ENCODE assay signal across 10 mouse cellular contexts in the genomic region with DNA sequence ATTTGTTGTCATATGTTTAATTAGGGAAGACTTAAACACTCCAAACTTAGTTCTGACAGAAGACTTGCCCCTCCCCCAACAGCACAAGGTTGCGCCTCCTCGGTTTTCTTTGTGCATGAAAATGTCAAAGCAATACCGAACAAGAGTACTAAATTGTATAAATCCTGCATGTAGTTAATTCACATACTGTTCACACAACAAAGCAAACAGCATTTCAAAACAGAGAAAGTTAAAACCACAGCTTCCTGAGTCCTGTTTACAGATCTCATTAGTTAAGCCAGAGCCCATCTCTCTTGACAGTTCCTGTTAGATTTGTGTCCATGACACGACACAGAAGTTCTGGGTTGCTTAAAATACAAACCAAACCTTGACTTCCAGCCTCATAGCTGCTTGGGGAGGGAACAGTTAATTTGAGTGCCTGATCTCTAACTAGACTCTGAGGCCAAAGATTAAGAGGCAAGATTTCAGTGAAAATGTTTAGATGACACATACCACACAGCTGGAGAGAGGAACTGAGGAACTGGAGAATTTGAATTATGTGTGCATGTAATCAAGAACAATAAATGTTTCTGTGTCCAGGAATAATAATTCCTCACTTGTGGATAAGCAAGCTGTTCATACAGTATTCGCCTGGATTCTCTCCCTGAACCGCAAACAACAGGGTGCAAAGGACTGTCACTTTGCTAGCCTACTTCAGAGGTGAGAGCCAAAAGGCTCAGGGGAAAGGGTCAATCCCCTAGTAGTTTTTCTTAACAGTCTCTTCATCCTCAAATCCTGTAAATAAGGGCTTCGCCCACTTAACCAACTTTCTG.
DNase-seq lines count a peak whose midpoint lies in the region; ATAC-seq lines count a peak whose summit lies in the region.
"Had no signal": no experiment of that assay in that cellular context is flagged by ENCODE, and none has a peak within 500 bp of the region (broad histone marks: within the 10 kb centered on the region; RNA-seq: fewer than 3 reads in every experiment).

No protein-coding gene starts in this region.

- H3K36me3 ChIP-seq in forebrain, embryonic 10.5 days (replicated peaks), result no peaks in the 10 kb centered on the region
- no peaks in the 10 kb centered on the region for H3K36me3 ChIP-seq in forebrain, embryonic 15.5 days
- no peaks in the 10 kb centered on the region for H3K36me3 ChIP-seq in neural tube, embryonic 11.5 days (ENCODE audit: control insufficient read depth, insufficient read depth, low read length)
- H3K36me3 ChIP-seq in neural tube, embryonic 15.5 days, result no peaks in the 10 kb centered on the region
- H3K36me3 ChIP-seq in stomach, embryonic 15.5 days, result no peaks in the 10 kb centered on the region
- H3K36me3 ChIP-seq: embryonic facial prominence, embryonic 12.5 days had no signal

- no peaks in the 10 kb centered on the region for H3K27me3 ChIP-seq in forebrain, embryonic 10.5 days (ENCODE audit: poor library complexity, severe bottlenecking)
- H3K27me3 ChIP-seq in forebrain, embryonic 15.5 days, result no peaks in the 10 kb centered on the region
- no peaks in the 10 kb centered on the region for H3K27me3 ChIP-seq in neural tube, embryonic 11.5 days (ENCODE audit: control insufficient read depth, insufficient read depth, low read length)
- H3K27me3 ChIP-seq in neural tube, embryonic 15.5 days (replicated peaks), result no peaks in the 10 kb centered on the region
- no peaks in the 10 kb centered on the region for H3K27me3 ChIP-seq in stomach, embryonic 15.5 days (replicated peaks)
- H3K27me3 ChIP-seq: embryonic facial prominence, embryonic 12.5 days had no signal

- no peak overlapping the region for H3K4me2 ChIP-seq in forebrain, embryonic 15.5 days (replicated peaks)
- no peak overlapping the region for H3K4me2 ChIP-seq in neural tube, embryonic 11.5 days (ENCODE audit: low read depth)
- H3K4me2 ChIP-seq in neural tube, embryonic 15.5 days, result no peak overlapping the region
- no peak overlapping the region; the same call in 1 of the 2 replicates for H3K4me2 ChIP-seq in stomach, embryonic 15.5 days
- H3K4me2 ChIP-seq: embryonic facial prominence, embryonic 12.5 days; midbrain, embryonic 11.5 days had no signal

- ATAC-seq in forebrain, embryonic 15.5 days (replicated peaks), result no peak
- no peak for ATAC-seq in neural tube, embryonic 11.5 days (ENCODE audit: insufficient read depth, low FRiP score, low TSS enrichment)
- ATAC-seq in neural tube, embryonic 15.5 days (ENCODE audit: low FRiP score), result no peak
- peak; percentile 57 for ATAC-seq in inflammation-experienced regulatory T-cells, adult 6 months
- ATAC-seq in stomach, embryonic 15.5 days (ENCODE audit: insufficient read depth, low FRiP score, low read depth), result no peak

- H3K4me3 ChIP-seq in forebrain, embryonic 10.5 days, result no peak overlapping the region
- H3K4me3 ChIP-seq in forebrain, embryonic 15.5 days, result no peak overlapping the region
- no peak overlapping the region for H3K4me3 ChIP-seq in neural tube, embryonic 11.5 days (ENCODE audit: low read depth, low read length)
- H3K4me3 ChIP-seq in neural tube, embryonic 15.5 days (replicated peaks), result no peak overlapping the region
- no peak overlapping the region for H3K4me3 ChIP-seq in stomach, embryonic 15.5 days (replicated peaks)
- H3K4me3 ChIP-seq: embryonic facial prominence, embryonic 12.5 days had no signal

- WGBS in forebrain, embryonic 10.5 days, result 46% methylated on average over 7 of the region's 7 CpGs
- WGBS in forebrain, embryonic 15.5 days, result 32% methylated on average over 7 of the region's 7 CpGs
- WGBS in neural tube, embryonic 11.5 days, result 46% methylated on average over 7 of the region's 7 CpGs
- WGBS in neural tube, embryonic 15.5 days, result 47% methylated on average over 7 of the region's 7 CpGs
- WGBS in stomach, embryonic 15.5 days, result 22% methylated on average over 7 of the region's 7 CpGs

- H3K9ac ChIP-seq in forebrain, embryonic 15.5 days (replicated peaks), result no peak overlapping the region
- no peak overlapping the region for H3K9ac ChIP-seq in neural tube, embryonic 11.5 days (ENCODE audit: low read length)
- H3K9ac ChIP-seq in neural tube, embryonic 15.5 days (replicated peaks), result no peak overlapping the region
- H3K9ac ChIP-seq in stomach, embryonic 15.5 days, result no peak overlapping the region
- H3K9ac ChIP-seq: embryonic facial prominence, embryonic 12.5 days had no signal

- H3K9me3 ChIP-seq in forebrain, embryonic 10.5 days, result no peaks in the 10 kb centered on the region
- H3K9me3 ChIP-seq in forebrain, embryonic 15.5 days, result no peaks in the 10 kb centered on the region
- H3K9me3 ChIP-seq in neural tube, embryonic 11.5 days (ENCODE audit: control insufficient read depth, low read length), result no peaks in the 10 kb centered on the region
- no peaks in the 10 kb centered on the region for H3K9me3 ChIP-seq in neural tube, embryonic 15.5 days (replicated peaks)
- no peaks in the 10 kb centered on the region for H3K9me3 ChIP-seq in stomach, embryonic 15.5 days
- H3K9me3 ChIP-seq: embryonic facial prominence, embryonic 12.5 days had no signal

- H3K4me1 ChIP-seq in forebrain, embryonic 10.5 days, result peaks cover 21% of the 10 kb centered on the region
- H3K4me1 ChIP-seq in forebrain, embryonic 15.5 days, result peaks cover 3% of the 10 kb centered on the region
- H3K4me1 ChIP-seq in neural tube, embryonic 11.5 days (ENCODE audit: control insufficient read depth, insufficient read depth, low read length), result 0 out of 2 replicates have a peak, but pooled peaks cover 2% of the 10 kb centered on the region
- H3K4me1 ChIP-seq in neural tube, embryonic 15.5 days, result 0 out of 2 replicates have a peak, but pooled peaks cover 5% of the 10 kb centered on the region
- peaks cover 8% of the 10 kb centered on the region; the same call in 1 of the 2 replicates for H3K4me1 ChIP-seq in stomach, embryonic 15.5 days

- H3K27ac ChIP-seq in forebrain, embryonic 10.5 days, result 0 out of 2 replicates have a peak overlapping the region, but pooled peaks have one; percentile 31
- no peak overlapping the region for H3K27ac ChIP-seq in forebrain, embryonic 15.5 days (replicated peaks)
- H3K27ac ChIP-seq in neural tube, embryonic 11.5 days (ENCODE audit: low read depth, low read length), result no peak overlapping the region
- H3K27ac ChIP-seq in neural tube, embryonic 15.5 days (replicated peaks), result no peak overlapping the region
- peak overlapping the region; percentile 36; the same call in 1 of the 2 replicates for H3K27ac ChIP-seq in stomach, embryonic 15.5 days
- H3K27ac ChIP-seq: embryonic facial prominence, embryonic 12.5 days had no signal

- no peak for DNase-seq in forebrain, embryonic 10.5 days (ENCODE audit: extremely low spot score, low spot score)
- peak; percentile 15 for DNase-seq in neural tube, embryonic 11.5 days (ENCODE audit: low spot score)
- DNase-seq in adrenal gland, adult 8-10 months, result no peak
- no peak for DNase-seq in cerebellum, postnatal 25 days

Comparison
In these comparisons a context has a peak if more than half of its experiments do, and no peak if none do; other contexts are left out.
1. H3K27ac ChIP-seq: peak in forebrain, embryonic 10.5 days (single experiment) and stomach, embryonic 15.5 days (single experiment); none in forebrain, embryonic 15.5 days (single experiment), neural tube, embryonic 11.5 days (single experiment) and neural tube, embryonic 15.5 days (single experiment).